In the genomic region with DNA sequence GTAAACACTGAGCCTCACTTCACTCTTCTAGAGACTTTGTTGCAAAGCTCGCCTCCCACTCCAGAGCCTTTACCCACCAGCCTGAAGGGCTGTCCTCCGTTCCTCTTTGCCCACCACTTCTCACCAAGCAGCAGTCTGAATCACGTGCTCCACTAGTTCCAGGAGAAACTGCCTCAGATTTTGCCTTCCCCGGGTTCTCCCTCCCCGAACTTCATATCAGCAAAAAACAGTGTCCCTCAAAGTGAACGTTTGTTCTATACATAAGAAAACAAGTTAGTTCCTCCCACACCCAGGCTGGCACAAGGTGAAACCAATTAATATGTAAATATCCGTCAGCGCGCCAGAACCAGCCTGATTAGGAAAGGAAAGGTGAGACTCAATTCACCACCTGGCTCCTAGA, we compare ENCODE assay signal across 11 mouse cellular contexts. TPM values are rescaled to one million over a fixed set of nuclear protein-coding genes. Genes with fewer than 3 reads are reported as not detected.
DNase-seq lines count a peak whose midpoint lies in the region; ATAC-seq lines count a peak whose summit lies in the region.
"Had no signal": no experiment of that assay in that cellular context is flagged by ENCODE, and none has a peak within 500 bp of the region (broad histone marks: within the 10 kb centered on the region; RNA-seq: fewer than 3 reads in every experiment).

No protein-coding gene starts in this region.

- H3K27me3 ChIP-seq in heart, embryonic 13.5 days (replicated peaks) = peaks cover 60% of the 10 kb centered on the region
- H3K27me3 ChIP-seq in lung, embryonic 15.5 days = peaks cover 57% of the 10 kb centered on the region
- H3K27me3 ChIP-seq in stomach, embryonic 14.5 days (ENCODE audit: control insufficient read depth, insufficient read depth, low read length) = peaks cover 12% of the 10 kb centered on the region

- peak overlapping the region; percentile 60 for H3K4me3 ChIP-seq in heart, embryonic 13.5 days
- 0 out of 2 replicates have a peak overlapping the region, but pooled peaks have one; percentile 53 for H3K4me3 ChIP-seq in lung, embryonic 15.5 days
- H3K4me3 ChIP-seq in stomach, embryonic 14.5 days (ENCODE audit: low read depth, low read length) = peak overlapping the region; percentile 47
- H3K4me3 ChIP-seq: hindbrain, embryonic 15.5 days had no signal

- H3K27ac ChIP-seq in heart, embryonic 13.5 days (replicated peaks) = no peak overlapping the region
- H3K27ac ChIP-seq in lung, embryonic 15.5 days = no peak overlapping the region
- H3K27ac ChIP-seq in stomach, embryonic 14.5 days (ENCODE audit: low read length) = no peak overlapping the region
- H3K27ac ChIP-seq: hindbrain, embryonic 15.5 days; liver, embryonic 14.5 days had no signal

- H3K9me3 ChIP-seq in heart, embryonic 13.5 days = no peaks in the 10 kb centered on the region
- no peaks in the 10 kb centered on the region for H3K9me3 ChIP-seq in lung, embryonic 15.5 days
- no peaks in the 10 kb centered on the region for H3K9me3 ChIP-seq in stomach, embryonic 14.5 days (ENCODE audit: control insufficient read depth, low read depth, low read length)
- H3K9me3 ChIP-seq: hindbrain, embryonic 15.5 days had no signal

- WGBS in heart, embryonic 13.5 days = 8% methylated on average over 9 of the region's 9 CpGs
- 9% methylated on average over 9 of the region's 9 CpGs for WGBS in lung, embryonic 15.5 days
- 8% methylated on average over 9 of the region's 9 CpGs for WGBS in stomach, embryonic 14.5 days

- H3K4me2 ChIP-seq in heart, embryonic 13.5 days = peak overlapping the region; percentile 83
- peak overlapping the region; percentile 91 for H3K4me2 ChIP-seq in lung, embryonic 15.5 days
- peak overlapping the region; percentile 88; the same call in 1 of the 2 replicates for H3K4me2 ChIP-seq in stomach, embryonic 14.5 days (replicated peaks; ENCODE audit: low read depth, low read length)

- 0 out of 2 replicates have a peak overlapping the region, but pooled peaks have one; percentile 14 for H3K9ac ChIP-seq in heart, embryonic 13.5 days
- H3K9ac ChIP-seq in lung, embryonic 15.5 days = no peak overlapping the region
- no peak overlapping the region for H3K9ac ChIP-seq in stomach, embryonic 14.5 days (replicated peaks; ENCODE audit: low read depth, low read length)
- H3K9ac ChIP-seq: hindbrain, embryonic 15.5 days; liver, embryonic 14.5 days had no signal

- DNase-seq in heart, adult 8-10 months (ENCODE audit: low spot score) = no peak
- no peak for DNase-seq in lung, postnatal 14 days
- DNase-seq in cerebellum, postnatal 14 days = no peak
- DNase-seq in urinary bladder, adult 18-20 months (ENCODE audit: low spot score in 2 of 2) = no peak
- DNase-seq: cerebellum, postnatal 36 days had no signal

- no peak for ATAC-seq in heart, embryonic 13.5 days (ENCODE audit: extremely low read depth, insufficient number of reproducible peaks, low FRiP score, low TSS enrichment)
- no peak for ATAC-seq in lung, embryonic 15.5 days (ENCODE audit: borderline replicate concordance, extremely low read depth, low FRiP score, low TSS enrichment)
- ATAC-seq in granulocyte monocyte progenitor cell, adult 5-6 weeks (replicated peaks; ENCODE audit: poor library complexity, severe bottlenecking) = 0 out of 2 replicates have a peak, but pooled peaks have one; percentile 23
- no peak for ATAC-seq in stomach, embryonic 14.5 days (ENCODE audit: insufficient number of reproducible peaks, insufficient read depth, low FRiP score, low read depth)

- H3K36me3 ChIP-seq in heart, embryonic 13.5 days = no peaks in the 10 kb centered on the region
- H3K36me3 ChIP-seq in lung, embryonic 15.5 days = no peaks in the 10 kb centered on the region
- H3K36me3 ChIP-seq in stomach, embryonic 14.5 days (ENCODE audit: control insufficient read depth, insufficient read depth, low read length) = no peaks in the 10 kb centered on the region
- H3K36me3 ChIP-seq: hindbrain, embryonic 15.5 days had no signal

- peaks cover 24% of the 10 kb centered on the region for H3K4me1 ChIP-seq in heart, embryonic 13.5 days
- H3K4me1 ChIP-seq in lung, embryonic 15.5 days = peaks cover 23% of the 10 kb centered on the region; the same call in 1 of the 2 replicates
- H3K4me1 ChIP-seq in stomach, embryonic 14.5 days (ENCODE audit: control insufficient read depth, insufficient read depth, low read length) = no peaks in the 10 kb centered on the region

RNA-seq across cellular contexts. Expression of a gene that starts 1.5 kb away (rescaled TPM):
- 15.3 and 16.0 TPM in 2 replicates for polyA plus RNA-seq in heart, embryonic 13.5 days (2015; fragmentation: Nextera tagmentation; extraction: Ambion mirVana)
- total RNA-seq in heart, adult 8-10 months (2022) = 10 to 100 TPM; 10.9 to 20.2 (median 11.9) TPM
- 14.4 and 15.2 TPM in 2 replicates for polyA plus RNA-seq in lung, embryonic 15.5 days (2015; fragmentation: Nextera tagmentation; extraction: Ambion mirVana)
- 5.4 and 6.1 TPM in 2 replicates for total RNA-seq in granulocyte monocyte progenitor cell, adult 5-6 weeks (2014; fragmentation: Nextera tagmentation)
- total RNA-seq in granulocyte monocyte progenitor cell, adult 5-6 weeks (2017) = not detected in 2 replicates
- 33.3 and 36.8 TPM in 2 replicates for polyA plus RNA-seq in stomach, embryonic 14.5 days (2014; fragmentation: Nextera tagmentation; extraction: Ambion mirVana)

RNA-seq across cellular contexts. Expression of a gene that starts 20.1 kb away (rescaled TPM):
- 202 and 203 TPM in 2 replicates for polyA plus RNA-seq in heart, embryonic 13.5 days (2015; fragmentation: Nextera tagmentation; extraction: Ambion mirVana)
- 100 to 1,000 TPM; 170 to 189 (median 183) TPM for total RNA-seq in heart, adult 8-10 months (2022)
- 208 and 209 TPM in 2 replicates for polyA plus RNA-seq in lung, embryonic 15.5 days (2015; fragmentation: Nextera tagmentation; extraction: Ambion mirVana)
- total RNA-seq in granulocyte monocyte progenitor cell, adult 5-6 weeks (2014; fragmentation: Nextera tagmentation) = 252 and 291 TPM in 2 replicates
- total RNA-seq in granulocyte monocyte progenitor cell, adult 5-6 weeks (2017) = 155 and 168 TPM in 2 replicates
- 232 and 245 TPM in 2 replicates for polyA plus RNA-seq in stomach, embryonic 14.5 days (2014; fragmentation: Nextera tagmentation; extraction: Ambion mirVana)

RNA-seq across cellular contexts. Expression of a gene that starts 34.1 kb away (rescaled TPM):
- polyA plus RNA-seq in heart, embryonic 13.5 days (2015; fragmentation: Nextera tagmentation; extraction: Ambion mirVana) = 2.9 and 3.2 TPM in 2 replicates
- 1 to 10 TPM in 2 of 4 experiments, under 1 TPM in 2; 0.84 to 2.6 (median 1.1) TPM for total RNA-seq in heart, adult 8-10 months (2022)
- polyA plus RNA-seq in lung, embryonic 15.5 days (2015; fragmentation: Nextera tagmentation; extraction: Ambion mirVana) = 3.8 and 7.3 TPM in 2 replicates
- 114 TPM in 2 replicates for total RNA-seq in granulocyte monocyte progenitor cell, adult 5-6 weeks (2014; fragmentation: Nextera tagmentation)
- total RNA-seq in granulocyte monocyte progenitor cell, adult 5-6 weeks (2017) = 98.3 and 98.8 TPM in 2 replicates
- 3.2 and 6.6 TPM in 2 replicates for polyA plus RNA-seq in stomach, embryonic 14.5 days (2014; fragmentation: Nextera tagmentation; extraction: Ambion mirVana)

RNA-seq across cellular contexts. Expression of a gene that starts 35.5 kb away (rescaled TPM):
- 4.4 and 5.6 TPM in 2 replicates for polyA plus RNA-seq in heart, embryonic 13.5 days (2015; fragmentation: Nextera tagmentation; extraction: Ambion mirVana)
- total RNA-seq in heart, adult 8-10 months (2022) = 10 to 100 TPM; 11.1 to 17.3 (median 13.8) TPM
- 3.8 and 4.3 TPM in 2 replicates for polyA plus RNA-seq in lung, embryonic 15.5 days (2015; fragmentation: Nextera tagmentation; extraction: Ambion mirVana)
- not detected in 2 replicates for total RNA-seq in granulocyte monocyte progenitor cell, adult 5-6 weeks (2014; fragmentation: Nextera tagmentation)
- 0.46 TPM in 1 of 2 replicates, not detected in the other for total RNA-seq in granulocyte monocyte progenitor cell, adult 5-6 weeks (2017)
- polyA plus RNA-seq in stomach, embryonic 14.5 days (2014; fragmentation: Nextera tagmentation; extraction: Ambion mirVana) = 9.3 and 9.6 TPM in 2 replicates

RNA-seq across cellular contexts. Expression of a gene that starts 52.5 kb away (rescaled TPM):
- polyA plus RNA-seq in heart, embryonic 13.5 days (2015; fragmentation: Nextera tagmentation; extraction: Ambion mirVana) = 1.7 TPM in 2 replicates
- 1 to 10 TPM; 1.1 to 2.0 (median 1.5) TPM for total RNA-seq in heart, adult 8-10 months (2022)
- 2.5 and 2.9 TPM in 2 replicates for polyA plus RNA-seq in lung, embryonic 15.5 days (2015; fragmentation: Nextera tagmentation; extraction: Ambion mirVana)
- total RNA-seq in granulocyte monocyte progenitor cell, adult 5-6 weeks (2014; fragmentation: Nextera tagmentation) = 4.7 and 7.9 TPM in 2 replicates
- total RNA-seq in granulocyte monocyte progenitor cell, adult 5-6 weeks (2017) = 2.3 and 2.5 TPM in 2 replicates
- 6.2 and 25.7 TPM in 2 replicates for polyA plus RNA-seq in stomach, embryonic 14.5 days (2014; fragmentation: Nextera tagmentation; extraction: Ambion mirVana)
